Mouse (Mus musculus): ENCODE data around the gene Kmt5a.

GRCm38 (mm10) chr5:124450641-124451340 is 11.1 kb downstream of the Kmt5a start:
- no peak for TF ChIP-seq CTCF (IDR thresholded peaks at IDR 0.05)
- TF ChIP-seq EP300 (IDR thresholded peaks at IDR 0.05), result no peak

Data from lung, postnatal 0 days (tissue).